Mouse (Mus musculus) embryonic facial prominence, embryonic 14.5 days (tissue): ENCODE measurements around the gene Mettl27. TPM values are rescaled to one million over a fixed set of nuclear protein-coding genes. Genes with fewer than 3 reads are reported as not detected.
"Not testable (repeated sequence)": the region's sequence is repeated elsewhere in the genome, so short reads cannot be mapped to it uniquely, and the experiment has no call there.

ENCODE experiments used
- ATAC-seq: fragments of 200-750 bp; cut with Nextera tagmentation; 2 replicates; pipeline ENCODE4 v1.8.0; 2017; ENCODE audit warnings: low read depth, moderate number of reproducible peaks, moderate TSS enrichment
- DNase-seq: peaks from one replicate; pipeline ENCODE4 v3.0.0-alpha.2; 2015; ENCODE audit warnings: low spot score
- H3K27ac ChIP-seq: fragments of 300-500 bp; sonication (generic); replicated peaks from 2 replicates; pipeline ENCODE4 v1.5.1; 2014; ENCODE audit warnings: low read depth, mild to moderate bottlenecking, low read length, moderate library complexity
- H3K27me3 ChIP-seq: fragments of 300-500 bp; sonication (generic); replicated peaks from 2 replicates; pipeline ENCODE4 v1.6.1; 2014; ENCODE audit warnings: low read length; ENCODE audit not compliant: control insufficient read depth, insufficient read depth
- H3K36me3 ChIP-seq: fragments of 300-500 bp; sonication (generic); 2 replicates; pipeline ENCODE4 v1.6.1; 2014; ENCODE audit warnings: low read length, mixed read lengths; ENCODE audit not compliant: control insufficient read depth, insufficient read depth
- H3K4me1 ChIP-seq: fragments of 300-500 bp; sonication (generic); 2 replicates; pipeline ENCODE4 v1.6.1; 2014; ENCODE audit warnings: antibody characterized with exemption, low read length; ENCODE audit not compliant: control insufficient read depth, insufficient read depth
- H3K4me2 ChIP-seq: fragments of 300-500 bp; sonication (generic); 2 replicates; pipeline ENCODE4 v1.6.1; 2014; ENCODE audit warnings: low read depth, mild to moderate bottlenecking, low read length, moderate library complexity, mixed read lengths
- H3K4me3 ChIP-seq: fragments of 300-500 bp; sonication (generic); 2 replicates; pipeline ENCODE4 v1.5.1; 2014; ENCODE audit warnings: low read depth, mild to moderate bottlenecking, low read length
- H3K9ac ChIP-seq: fragments of 300-500 bp; sonication (generic); 2 replicates; pipeline ENCODE4 v1.6.1; 2014; ENCODE audit warnings: low read depth, mild to moderate bottlenecking, low read length, moderate library complexity, mixed read lengths
- H3K9me3 ChIP-seq: fragments of 300-500 bp; sonication (generic); 2 replicates; pipeline ENCODE4 v1.6.1; 2016; ENCODE audit warnings: low read length; ENCODE audit not compliant: control insufficient read depth
- WGBS: fragments of 180-500 bp; shearing (Covaris S2); extraction: QIAGEN DNeasy Blood & Tissue Kit; methylation state at CpG from one replicate; pipeline ENCODE4 v1.1.7; 2014; 5-methylcytosine and 5-hydroxymethylcytosine counted together
- polyA plus RNA-seq: library from polyadenylated mRNA; unstranded; fragments of >200 nt; fragmentation: Nextera tagmentation; extraction: Ambion mirVana; gene quantifications from 2 replicates; pipeline ENCODE4 v1.2.1, GENCODE M21; 2014

Gene Mettl27
- polyA plus RNA-seq, 1 experiment from 2014 or later = 10.6 TPM

- ATAC-seq (no peak), DNase-seq (no peak)
- no peaks in the 10 kb centered on the region for H3K36me3 ChIP-seq
- H3K4me3 ChIP-seq = no peak overlapping the region
- no peak overlapping the region for H3K27ac ChIP-seq
- peak overlapping the region; percentile 10; the same call in 1 of the 2 replicates for H3K4me2 ChIP-seq
- peaks cover 15% of the 10 kb centered on the region for H3K27me3 ChIP-seq
- H3K9me3 ChIP-seq = no peaks in the 10 kb centered on the region
- peaks cover 8% of the 10 kb centered on the region; the same call in 1 of the 2 replicates for H3K4me1 ChIP-seq
- 20% methylated on average over 19 of the region's 19 CpGs for WGBS
- H3K9ac ChIP-seq = no peak overlapping the region
Observed at GRCm38 (mm10) chr5:134951053-134951884, 19.1 kb downstream of the Mettl27 start.

GRCm38 (mm10) chr5:134955491-134955890 is 23.3 kb downstream of the Mettl27 start:
- H3K36me3 ChIP-seq = no peaks in the 10 kb centered on the region
- no peak overlapping the region for H3K4me2 ChIP-seq
- H3K9me3 ChIP-seq = no peaks in the 10 kb centered on the region
- WGBS = 67% methylated on average over 5 of the region's 5 CpGs
- DNase-seq (no peak), ATAC-seq (no peak)
- no peak overlapping the region for H3K9ac ChIP-seq
- H3K27me3 ChIP-seq = no peaks in the 10 kb centered on the region
- H3K27ac ChIP-seq = no peak overlapping the region
- H3K4me3 ChIP-seq = no peak overlapping the region
- H3K4me1 ChIP-seq = peaks cover 5% of the 10 kb centered on the region; the same call in 1 of the 2 replicates

GRCm38 (mm10) chr5:134959114-134959513 is 26.9 kb downstream of the Mettl27 start:
- Histone ChIP-seq H3K36me3 (no peaks in the 10 kb centered on the region), H3K9ac (no peak overlapping the region), H3K27ac (no peak overlapping the region), H3K4me2 (no peak overlapping the region), H3K4me1 (no peaks in the 10 kb centered on the region), H3K9me3 (no peaks in the 10 kb centered on the region), H3K4me3 (no peak overlapping the region), H3K27me3 (no peaks in the 10 kb centered on the region)
- ATAC-seq (peak; percentile 83; the same call in 1 of the 2 replicates), DNase-seq (peak; percentile 74)
- WGBS = 70% methylated on average over 7 of the region's 7 CpGs

- no peak; the same call in 1 of the 2 replicates for ATAC-seq
- no peak overlapping the region for H3K27ac ChIP-seq
- H3K27me3 ChIP-seq = no peaks in the 10 kb centered on the region
- peak; percentile 28 for DNase-seq
- 46% methylated on average over 2 of the region's 2 CpGs for WGBS
- H3K9me3 ChIP-seq = no peaks in the 10 kb centered on the region
- no peak overlapping the region for H3K4me3 ChIP-seq
- no peaks in the 10 kb centered on the region for H3K36me3 ChIP-seq
- no peak overlapping the region for H3K4me2 ChIP-seq
- no peaks in the 10 kb centered on the region for H3K4me1 ChIP-seq
- no peak overlapping the region for H3K9ac ChIP-seq
Observed at GRCm38 (mm10) chr5:134960430-134960829, 28.3 kb downstream of the Mettl27 start.

GRCm38 (mm10) chr5:134961519-134961918 is 29.4 kb downstream of the Mettl27 start:
- peaks cover 5% of the 10 kb centered on the region; the same call in 1 of the 2 replicates for H3K4me1 ChIP-seq
- H3K27me3 ChIP-seq = no peaks in the 10 kb centered on the region
- H3K36me3 ChIP-seq = no peaks in the 10 kb centered on the region
- H3K27ac ChIP-seq = no peak overlapping the region
- WGBS = 92% methylated on average over 2 of the region's 2 CpGs
- no peak overlapping the region for H3K9ac ChIP-seq
- ATAC-seq (no peak), DNase-seq (no peak)
- no peak overlapping the region for H3K4me2 ChIP-seq
- H3K9me3 ChIP-seq = no peaks in the 10 kb centered on the region
- H3K4me3 ChIP-seq = no peak overlapping the region

GRCm38 (mm10) chr5:134963546-134963945 is 31.4 kb downstream of the Mettl27 start:
- Histone ChIP-seq H3K4me2 (no peak overlapping the region), H3K9ac (no peak overlapping the region), H3K4me1 (peaks cover 5% of the 10 kb centered on the region; the same call in 1 of the 2 replicates), H3K4me3 (no peak overlapping the region), H3K36me3 (no peaks in the 10 kb centered on the region), H3K27ac (no peak overlapping the region), H3K9me3 (no peaks in the 10 kb centered on the region), H3K27me3 (no peaks in the 10 kb centered on the region)
- WGBS = 29% methylated on average over 5 of the region's 5 CpGs
- peak; percentile 84 for DNase-seq
- no peak for ATAC-seq

- not testable (repeated sequence) for H3K4me2 ChIP-seq, DNase-seq, H3K27me3 ChIP-seq
Observed at GRCm38 (mm10) chr5:134964655-134965054, 32.5 kb downstream of the Mettl27 start.

GRCm38 (mm10) chr5:134965473-134965851 is 33.3 kb downstream of the Mettl27 start:
- ATAC-seq = 0 out of 2 replicates have a peak, but pooled peaks have one; percentile 28
- 4% methylated on average over 10 of the region's 10 CpGs for WGBS
- Histone ChIP-seq H3K4me1 (peaks cover 5% of the 10 kb centered on the region; the same call in 1 of the 2 replicates), H3K4me2 (peak overlapping the region; percentile 65), H3K36me3 (no peaks in the 10 kb centered on the region), H3K27ac (no peak overlapping the region), H3K27me3 (no peaks in the 10 kb centered on the region), H3K4me3 (peak overlapping the region; percentile 31), H3K9ac (0 out of 2 replicates have a peak overlapping the region, but pooled peaks have one; percentile 49), H3K9me3 (no peaks in the 10 kb centered on the region)
- DNase-seq = peak; percentile 84

More at GRCm38 (mm10) chr5:134964655-134965054, 32.5 kb downstream of the Mettl27 start:
- H3K27ac ChIP-seq, ATAC-seq, H3K9me3 ChIP-seq, H3K36me3 ChIP-seq, H3K9ac ChIP-seq, H3K4me1 ChIP-seq, H3K4me3 ChIP-seq: not testable (repeated sequence)
